Mouse (Mus musculus): ENCODE results near the gene Cyp24a1. TPM values are rescaled to one million over a fixed set of nuclear protein-coding genes. Genes with fewer than 3 reads are reported as not detected.

The Cyp24a1 gene
- polyA plus RNA-seq, 1 experiment from 2014 or later: not detected

DNA sequence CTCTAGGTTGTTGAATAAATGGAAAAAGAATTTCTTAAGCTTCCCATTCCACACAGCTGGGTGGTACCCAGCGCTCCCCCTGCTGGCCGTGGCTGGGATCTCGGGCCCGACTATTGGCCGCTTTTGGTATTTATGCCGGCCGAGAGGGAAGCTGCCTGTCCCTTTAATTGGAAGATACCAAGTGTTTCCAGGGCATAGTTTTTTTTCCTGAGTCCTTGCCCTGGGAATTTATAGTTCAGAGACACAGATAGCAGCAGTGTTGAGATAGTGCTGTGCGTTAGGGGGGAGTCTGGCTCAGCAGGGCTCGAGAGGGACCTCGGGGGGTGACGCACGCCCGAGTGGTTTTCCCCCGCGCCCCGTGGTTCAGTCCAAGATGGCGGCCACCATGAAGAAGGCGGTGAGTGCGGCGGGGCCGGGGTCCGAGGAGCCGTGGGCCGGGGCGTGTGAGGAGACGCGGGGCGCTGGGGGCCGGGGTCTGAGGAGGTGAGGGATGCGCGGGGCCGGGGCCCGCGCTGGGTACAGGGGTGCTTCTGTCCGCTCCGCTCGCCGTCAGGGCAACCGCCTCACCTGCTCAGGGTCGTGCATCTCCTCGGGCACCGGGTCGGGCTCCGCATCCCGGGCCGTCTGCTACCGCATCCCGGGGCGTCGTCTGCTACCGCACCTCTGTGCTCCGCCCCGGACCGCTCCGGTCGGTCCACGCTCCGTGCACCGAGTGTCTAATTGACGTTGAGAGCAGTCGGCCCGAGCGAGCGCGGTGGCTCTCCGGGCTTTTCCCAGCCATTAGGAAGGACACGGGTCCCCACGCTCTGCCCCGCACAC is 14.3 kb upstream of the Cyp24a1 start:
- H3K27me3 ChIP-seq (ENCODE audit: insufficient read depth, low read length): no peaks in the 10 kb centered on the region
- H3K9ac ChIP-seq: peak overlapping the region; percentile 71
- H3K4me3 ChIP-seq (ENCODE audit: low read depth, low read length): peak overlapping the region; percentile 91
- TF ChIP-seq CTCF (IDR thresholded peaks at IDR 0.05; ENCODE audit: low read depth): peak; percentile 98
- 0 out of 2 replicates have a peak, but pooled peaks cover 3% of the 10 kb centered on the region for H3K4me1 ChIP-seq (ENCODE audit: insufficient read depth)
- H3K36me3 ChIP-seq (ENCODE audit: insufficient read depth): peaks cover 5% of the 10 kb centered on the region; the same call in 1 of the 2 replicates
- H3K27ac ChIP-seq (ENCODE audit: low read depth): peak overlapping the region; percentile 84
- WGBS: under 1% methylated on average over 68 of the region's 69 CpGs
- H3K9me3 ChIP-seq (ENCODE audit: low read depth, low read length): no peaks in the 10 kb centered on the region
- ATAC-seq (ENCODE audit: insufficient read depth): peak; percentile 76
- DNase-seq: peak; percentile 96
- H3K4me2 ChIP-seq: peak overlapping the region; percentile 79

DNA sequence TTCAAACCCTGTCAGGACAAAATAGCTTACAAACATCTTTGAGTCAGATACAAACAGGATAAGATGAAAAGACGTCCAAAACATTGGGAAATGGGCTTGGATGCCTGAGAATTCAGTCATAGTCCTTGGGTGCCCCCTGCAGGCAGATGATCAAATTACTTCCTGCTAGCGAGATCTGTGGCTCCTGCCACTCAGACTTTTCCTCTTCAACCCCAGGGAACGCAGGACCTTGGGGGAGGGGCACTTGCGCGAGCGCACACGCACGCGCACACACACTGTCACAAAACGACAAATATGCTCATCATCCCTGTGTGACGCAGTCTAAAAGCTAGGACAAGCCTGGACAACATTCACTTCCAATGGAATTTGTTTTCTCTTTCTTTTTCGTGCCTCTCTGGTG is 11.9 kb upstream of the Cyp24a1 start:
- Histone ChIP-seq H3K4me2 (peak overlapping the region; percentile 65), H3K9me3 (ENCODE audit: low read depth, low read length) (no peaks in the 10 kb centered on the region), H3K36me3 (ENCODE audit: insufficient read depth) (0 out of 2 replicates have a peak, but pooled peaks cover 2% of the 10 kb centered on the region), H3K27ac (ENCODE audit: low read depth) (no peak overlapping the region), H3K9ac (peak overlapping the region; percentile 28), H3K27me3 (ENCODE audit: insufficient read depth, low read length) (no peaks in the 10 kb centered on the region), H3K4me1 (ENCODE audit: insufficient read depth) (0 out of 2 replicates have a peak, but pooled peaks cover 3% of the 10 kb centered on the region), H3K4me3 (ENCODE audit: low read depth, low read length) (peak overlapping the region; percentile 28)
- ATAC-seq (ENCODE audit: insufficient read depth) (0 out of 2 replicates have a peak, but pooled peaks have one; percentile 22), DNase-seq (peak; percentile 98)
- 3% methylated on average over 12 of the region's 12 CpGs for WGBS
- peak; percentile 91 for TF ChIP-seq CTCF (IDR thresholded peaks at IDR 0.05; ENCODE audit: low read depth)

DNA sequence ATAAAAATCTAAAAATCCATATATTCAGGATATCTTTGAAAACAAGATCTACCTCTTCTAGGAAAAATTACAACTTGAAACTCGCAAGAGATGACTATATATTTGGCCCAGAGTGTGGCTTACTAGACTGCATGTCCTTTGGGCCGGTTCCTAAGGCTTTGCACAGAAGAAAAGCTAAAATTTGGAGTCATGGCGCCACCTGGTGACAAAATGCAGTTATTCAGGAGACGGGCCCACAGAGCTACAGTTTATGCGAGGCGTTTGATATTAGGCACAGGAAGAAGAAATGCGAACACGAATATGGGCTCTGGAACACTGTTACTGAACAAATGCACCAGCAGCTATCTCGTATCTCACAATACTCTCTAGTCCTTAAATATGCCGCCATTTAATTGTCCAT is 10.8 kb upstream of the Cyp24a1 start:
- Histone ChIP-seq H3K4me1 (ENCODE audit: insufficient read depth) (0 out of 2 replicates have a peak, but pooled peaks cover 3% of the 10 kb centered on the region), H3K4me3 (ENCODE audit: low read depth, low read length) (no peak overlapping the region), H3K36me3 (ENCODE audit: insufficient read depth) (no peaks in the 10 kb centered on the region), H3K27ac (ENCODE audit: low read depth) (no peak overlapping the region), H3K27me3 (ENCODE audit: insufficient read depth, low read length) (no peaks in the 10 kb centered on the region), H3K9me3 (ENCODE audit: low read depth, low read length) (no peaks in the 10 kb centered on the region), H3K4me2 (no peak overlapping the region), H3K9ac (no peak overlapping the region)
- no peak; the same call in 1 of the 2 replicates for ATAC-seq (ENCODE audit: insufficient read depth)
- peak; percentile 96 for DNase-seq
- TF ChIP-seq CTCF (IDR thresholded peaks at IDR 0.05; ENCODE audit: low read depth): peak; percentile 86
- 6% methylated on average over 10 of the region's 10 CpGs for WGBS

DNA sequence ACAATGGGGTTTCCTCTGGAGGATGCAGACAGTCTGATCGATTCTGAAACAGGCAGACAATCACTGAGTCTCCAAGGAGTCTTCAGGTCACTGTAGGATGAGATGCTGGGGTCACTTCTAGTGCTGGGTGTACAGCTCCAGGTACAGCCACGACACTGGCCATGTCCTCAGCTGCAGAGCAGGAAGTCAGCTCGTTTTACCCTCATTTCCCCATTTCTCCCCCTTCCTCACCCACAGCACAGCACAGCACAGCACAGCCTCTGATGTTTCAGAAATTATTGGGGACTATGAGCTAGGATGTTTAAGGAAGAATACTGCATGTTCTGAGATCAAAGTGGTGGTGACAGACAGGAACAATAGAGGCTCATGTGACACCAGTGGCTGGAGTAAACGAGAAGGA is 7.0 kb upstream of the Cyp24a1 start:
- Histone ChIP-seq H3K9me3 (ENCODE audit: low read depth, low read length) (no peaks in the 10 kb centered on the region), H3K27me3 (ENCODE audit: insufficient read depth, low read length) (peaks cover 2% of the 10 kb centered on the region; the same call in 1 of the 2 replicates), H3K27ac (ENCODE audit: low read depth) (no peak overlapping the region), H3K4me2 (no peak overlapping the region), H3K9ac (no peak overlapping the region), H3K36me3 (ENCODE audit: insufficient read depth) (no peaks in the 10 kb centered on the region), H3K4me3 (ENCODE audit: low read depth, low read length) (no peak overlapping the region), H3K4me1 (ENCODE audit: insufficient read depth) (no peaks in the 10 kb centered on the region)
- no peak for TF ChIP-seq CTCF (IDR thresholded peaks at IDR 0.05; ENCODE audit: low read depth)
- no peak for DNase-seq
- no peak for ATAC-seq (ENCODE audit: insufficient read depth)
- WGBS: 27% methylated on average over 4 of the region's 4 CpGs

DNA sequence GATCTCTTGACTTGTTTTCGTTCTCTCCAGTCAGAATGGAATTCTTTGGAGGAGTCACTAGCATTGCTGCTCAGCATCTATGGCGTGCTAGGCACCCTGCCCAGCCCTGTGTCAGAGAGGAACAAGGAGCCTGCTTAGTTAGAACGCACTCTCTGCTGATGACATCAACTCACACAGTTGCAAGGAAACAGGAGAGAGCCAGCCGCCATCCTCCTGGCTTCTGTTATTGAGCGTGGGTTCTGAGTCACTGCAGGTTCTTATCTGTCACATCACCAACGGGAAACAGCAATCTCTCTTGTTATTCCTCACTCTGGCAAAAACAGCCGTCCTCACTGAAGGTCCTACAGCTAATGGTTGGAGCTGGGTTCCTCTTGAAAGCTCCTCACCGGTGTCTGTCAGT is 6.4 kb upstream of the Cyp24a1 start:
- Histone ChIP-seq H3K4me2 (no peak overlapping the region), H3K9me3 (ENCODE audit: low read depth, low read length) (no peaks in the 10 kb centered on the region), H3K27ac (ENCODE audit: low read depth) (no peak overlapping the region), H3K36me3 (ENCODE audit: insufficient read depth) (no peaks in the 10 kb centered on the region), H3K27me3 (ENCODE audit: insufficient read depth, low read length) (peaks cover 8% of the 10 kb centered on the region; the same call in 1 of the 2 replicates), H3K4me1 (ENCODE audit: insufficient read depth) (no peaks in the 10 kb centered on the region), H3K9ac (no peak overlapping the region), H3K4me3 (ENCODE audit: low read depth, low read length) (no peak overlapping the region)
- peak; percentile 16 for DNase-seq
- no peak for TF ChIP-seq CTCF (IDR thresholded peaks at IDR 0.05; ENCODE audit: low read depth)
- ATAC-seq (ENCODE audit: insufficient read depth): no peak
- 36% methylated on average over 8 of the region's 8 CpGs for WGBS

DNA sequence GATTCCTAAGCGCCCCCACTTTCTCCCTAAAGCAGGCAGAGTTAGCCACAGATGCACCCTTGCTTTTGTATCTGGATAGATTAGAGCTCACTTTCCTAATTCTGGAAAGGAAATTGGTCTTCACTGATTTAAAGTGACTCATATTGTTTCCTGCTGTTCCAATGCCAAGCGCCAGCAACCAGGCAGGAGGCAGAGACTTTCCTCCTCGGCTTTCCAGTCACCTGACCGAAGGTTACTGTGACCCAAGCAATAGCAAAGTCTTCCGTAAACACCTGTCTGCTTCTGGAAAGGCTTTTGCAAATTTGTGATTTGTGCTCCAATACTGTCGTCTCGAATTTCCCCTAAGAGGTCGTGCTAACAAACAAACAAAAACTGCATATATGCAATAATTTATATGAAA is 1.1 kb upstream of the Cyp24a1 start:
- DNase-seq (no peak), ATAC-seq (ENCODE audit: insufficient read depth) (no peak)
- no peaks in the 10 kb centered on the region for H3K36me3 ChIP-seq (ENCODE audit: insufficient read depth)
- H3K4me3 ChIP-seq (ENCODE audit: low read depth, low read length): no peak overlapping the region
- no peak overlapping the region for H3K9ac ChIP-seq
- H3K4me2 ChIP-seq: no peak overlapping the region
- TF ChIP-seq CTCF (IDR thresholded peaks at IDR 0.05; ENCODE audit: low read depth): no peak
- peaks cover 3% of the 10 kb centered on the region; the same call in 1 of the 2 replicates for H3K4me1 ChIP-seq (ENCODE audit: insufficient read depth)
- no peak overlapping the region for H3K27ac ChIP-seq (ENCODE audit: low read depth)
- 13% methylated on average over 8 of the region's 8 CpGs for WGBS
- peaks cover 59% of the 10 kb centered on the region for H3K27me3 ChIP-seq (ENCODE audit: insufficient read depth, low read length)
- no peaks in the 10 kb centered on the region for H3K9me3 ChIP-seq (ENCODE audit: low read depth, low read length)
